Mouse (Mus musculus) liver, postnatal 0 days (tissue): ENCODE measurements around the gene Defb19.

Source experiments
- CTCF ChIP-seq: sonication (generic); IDR thresholded peaks from 2 replicates; pipeline ENCODE4 v1.5.1; 2016; ENCODE audit warnings: antibody characterized with exemption, low read depth
- EP300 ChIP-seq: IDR thresholded peaks from 2 replicates; pipeline ENCODE4 v1.6.1; 2016; ENCODE audit warnings: antibody characterized with exemption, low read depth, mild to moderate bottlenecking

DNA sequence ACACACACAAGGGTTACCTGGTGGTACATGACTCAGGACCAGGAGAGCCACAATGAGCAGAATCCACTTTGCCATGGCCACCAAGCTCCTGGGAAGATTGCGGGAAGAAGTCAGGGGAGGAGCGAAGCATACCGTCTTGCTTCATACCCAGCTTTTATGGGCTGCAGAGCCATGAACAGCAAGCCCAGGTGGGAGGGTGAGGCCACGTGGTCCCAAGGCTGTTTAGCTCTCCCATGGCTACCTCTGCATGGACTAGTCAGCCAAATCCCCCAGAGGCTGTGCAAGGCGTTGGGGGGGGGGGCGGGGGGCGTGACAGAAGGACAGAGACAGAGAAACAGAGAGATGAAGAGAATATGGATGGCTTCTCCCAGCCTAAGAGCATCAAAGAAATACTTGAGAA, 42.8 kb upstream of the Defb19 start, which contains the start of gene Defb25:
- no peak for TF ChIP-seq CTCF
- TF ChIP-seq EP300 = no peak
